Mouse (Mus musculus) liver, postnatal 0 days (tissue): ENCODE results near the gene Hfe2.
A peak's percentile ranks its signal among the peaks of the same experiment; 100 is the strongest.

Experiments
- CTCF ChIP-seq: sonication (generic); IDR thresholded peaks from 2 replicates; pipeline ENCODE4 v1.5.1; 2016; ENCODE audit warnings: antibody characterized with exemption, low read depth
- EP300 ChIP-seq: IDR thresholded peaks from 2 replicates; pipeline ENCODE4 v1.6.1; 2016; ENCODE audit warnings: antibody characterized with exemption, low read depth, mild to moderate bottlenecking

GRCm38 (mm10) chr3:96500289-96500621 lies 24.7 kb upstream of the Hfe2 start:
- TF ChIP-seq CTCF, result no peak
- peak; percentile 39; the same call in 1 of the 2 replicates for TF ChIP-seq EP300
